Mouse (Mus musculus): Measurements from ENCODE around the gene Prokr2. TPM values are rescaled to one million over a fixed set of nuclear protein-coding genes. Genes with fewer than 3 reads are reported as not detected.
"Not testable (repeated sequence)": the region's sequence is repeated elsewhere in the genome, so short reads cannot be mapped to it uniquely, and the experiment has no call there.

Gene Prokr2
- polyA plus RNA-seq, 1 experiment from 2014 or later, result 3.1 TPM

DNA sequence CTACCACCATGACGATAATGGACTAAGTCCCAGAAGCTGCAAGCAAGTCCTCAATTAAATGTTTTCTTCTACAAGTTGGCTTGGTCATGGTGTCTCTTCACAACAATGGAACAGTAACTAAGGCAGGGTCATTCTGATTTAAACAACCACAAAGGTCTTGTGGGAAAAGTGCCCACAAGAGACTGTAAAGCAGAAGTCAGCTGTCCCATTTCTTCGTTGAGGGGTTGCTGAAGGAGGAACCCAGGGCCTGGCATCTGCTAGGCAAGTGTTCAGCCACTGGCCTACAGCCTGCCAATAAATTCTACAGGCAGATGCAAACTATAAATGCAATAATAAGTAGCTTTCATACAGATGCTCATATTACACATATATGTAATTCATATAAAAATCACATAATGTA, 48.0 kb downstream of the Prokr2 start:
- H3K9me3 ChIP-seq (replicated peaks), result no peaks in the 10 kb centered on the region
- no peaks in the 10 kb centered on the region for H3K36me3 ChIP-seq
- 76% methylated on average over 2 of the region's 2 CpGs for WGBS
- H3K4me1 ChIP-seq, result no peaks in the 10 kb centered on the region
- no peak overlapping the region for H3K4me2 ChIP-seq
- H3K27ac ChIP-seq (replicated peaks), result no peak overlapping the region
- no peak overlapping the region for H3K9ac ChIP-seq (replicated peaks)
- H3K4me3 ChIP-seq (replicated peaks), result no peak overlapping the region
- ATAC-seq (ENCODE audit: low FRiP score), result no peak
- no peaks in the 10 kb centered on the region for H3K27me3 ChIP-seq (replicated peaks)

DNA sequence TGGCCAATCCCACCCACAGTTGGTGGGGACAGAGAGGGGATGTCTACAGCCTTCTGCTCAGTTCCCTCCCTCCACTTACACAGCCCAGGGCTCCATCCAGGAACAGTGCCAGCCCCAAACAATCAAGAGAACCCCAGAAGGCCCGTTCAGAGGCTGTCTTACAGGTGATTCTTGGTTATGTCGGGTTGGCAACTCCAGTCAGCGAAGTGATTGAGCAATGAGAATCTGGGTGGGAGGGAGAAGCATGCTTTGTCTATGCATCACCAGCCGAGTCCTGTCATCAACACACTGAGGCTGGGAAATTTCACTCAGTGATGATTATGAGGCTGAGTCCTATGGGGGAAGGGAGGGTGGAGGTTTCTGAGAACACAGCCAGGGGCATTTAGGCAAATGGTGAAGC, 61.7 kb downstream of the Prokr2 start:
- WGBS, result 56% methylated on average over 4 of the region's 4 CpGs
- no peaks in the 10 kb centered on the region for H3K4me1 ChIP-seq
- no peaks in the 10 kb centered on the region for H3K9me3 ChIP-seq (replicated peaks)

DNA sequence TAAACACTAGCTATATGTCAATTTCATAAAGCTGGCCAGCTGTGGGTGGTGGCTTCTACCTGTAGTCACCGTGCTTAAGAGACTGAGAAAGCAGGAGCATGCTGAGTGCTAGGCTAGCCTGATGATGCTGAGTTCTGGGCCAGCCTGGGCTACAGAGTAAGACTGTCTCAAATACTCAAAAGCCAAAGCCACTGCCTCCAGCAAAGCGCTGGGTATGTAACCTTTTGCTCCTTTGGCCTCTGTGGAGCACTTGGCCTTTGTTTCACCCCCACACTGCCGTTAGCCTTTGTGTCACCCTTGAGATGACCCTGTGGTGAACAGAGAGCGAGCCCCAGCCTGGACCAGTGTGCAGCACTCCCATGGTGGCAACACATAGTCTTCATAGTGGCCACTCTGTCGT, 64.7 kb downstream of the Prokr2 start:
- Histone ChIP-seq H3K9me3 (replicated peaks) (no peaks in the 10 kb centered on the region), H3K27me3 (replicated peaks) (no peaks in the 10 kb centered on the region), H3K9ac (replicated peaks) (no peak overlapping the region), H3K36me3 (no peaks in the 10 kb centered on the region), H3K27ac (replicated peaks) (no peak overlapping the region), H3K4me1 (no peaks in the 10 kb centered on the region), H3K4me2 (no peak overlapping the region), H3K4me3 (replicated peaks) (no peak overlapping the region)
- no peak for ATAC-seq (ENCODE audit: low FRiP score)
- 63% methylated on average over 5 of the region's 5 CpGs for WGBS

More for the DNA sequence above, 61.7 kb downstream of the Prokr2 start:
- H3K36me3 ChIP-seq, result no peaks in the 10 kb centered on the region
- no peak overlapping the region for H3K9ac ChIP-seq (replicated peaks)
- no peak overlapping the region for H3K27ac ChIP-seq (replicated peaks)
- H3K4me3 ChIP-seq (replicated peaks), result no peak overlapping the region
- no peaks in the 10 kb centered on the region for H3K27me3 ChIP-seq (replicated peaks)
- H3K4me2 ChIP-seq, result no peak overlapping the region
- ATAC-seq (ENCODE audit: low FRiP score), result no peak

DNA sequence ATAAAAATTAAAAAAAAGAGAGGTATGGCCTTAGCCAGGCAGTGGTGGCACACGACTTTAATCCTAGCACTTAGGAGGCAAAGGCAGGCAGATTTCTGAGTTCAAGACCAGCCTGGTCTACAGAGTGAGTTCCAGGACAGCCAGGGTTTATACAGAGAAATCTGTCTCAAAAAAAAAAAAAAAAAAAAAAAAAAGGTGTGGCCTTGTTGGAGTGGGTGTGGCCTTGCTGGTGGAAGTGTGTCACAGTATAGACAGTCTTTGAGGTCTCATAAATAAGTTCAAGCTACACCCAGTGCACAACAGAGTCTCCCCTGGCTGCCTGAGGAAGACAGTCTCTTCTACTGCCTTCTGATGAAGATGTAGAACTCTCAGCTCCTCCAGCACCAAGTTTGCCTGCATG, 68.1 kb downstream of the Prokr2 start:
- Histone ChIP-seq H3K27ac (replicated peaks) (no peak overlapping the region), H3K4me2 (no peak overlapping the region), H3K4me3 (replicated peaks) (no peak overlapping the region), H3K27me3 (replicated peaks) (no peaks in the 10 kb centered on the region), H3K9me3 (replicated peaks) (no peaks in the 10 kb centered on the region), H3K4me1 (no peaks in the 10 kb centered on the region), H3K36me3 (0 out of 2 replicates have a peak, but pooled peaks cover 3% of the 10 kb centered on the region), H3K9ac (replicated peaks) (no peak overlapping the region)
- WGBS, result 94% methylated on average over 1 of the region's 1 CpGs
- no peak for ATAC-seq (ENCODE audit: low FRiP score)

DNA sequence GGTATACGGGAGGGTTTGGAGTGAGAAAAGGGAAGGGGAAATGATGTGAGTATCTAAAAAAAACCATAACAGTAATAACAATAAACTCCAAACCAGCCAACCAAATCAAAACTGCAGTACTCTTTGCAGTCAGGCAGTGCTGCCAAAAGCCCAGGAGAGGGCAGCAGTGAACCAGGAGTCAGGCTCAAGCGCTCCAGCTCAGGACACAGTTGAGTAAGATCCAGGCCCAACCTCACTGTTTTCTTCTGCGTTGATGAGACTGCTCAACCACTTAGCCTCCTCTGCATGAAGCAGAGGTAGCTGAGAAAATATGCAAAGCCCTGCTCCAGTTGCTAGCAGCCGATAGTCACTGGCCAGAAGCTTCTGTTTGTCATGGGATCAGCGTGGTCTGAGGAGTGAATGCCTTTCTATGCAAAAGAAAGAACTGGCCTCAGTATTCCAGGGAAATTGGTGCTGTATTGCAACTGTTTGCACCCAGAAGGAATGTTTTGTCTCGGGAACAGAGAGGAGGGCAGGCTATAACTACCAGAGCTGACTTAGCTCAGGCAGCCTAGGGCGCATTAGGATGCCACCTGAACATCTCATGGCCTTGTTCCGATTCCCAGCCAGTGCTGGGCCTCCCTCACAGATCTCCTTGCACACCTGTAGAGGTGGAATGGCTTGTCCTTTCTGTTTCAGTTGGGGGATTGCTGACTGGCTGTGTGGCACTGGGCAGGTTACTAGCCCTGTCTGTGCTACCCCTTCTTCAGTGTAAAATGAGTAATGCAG, 69.0 kb downstream of the Prokr2 start:
- peaks cover 4% of the 10 kb centered on the region; the same call in 1 of the 2 replicates for H3K36me3 ChIP-seq
- no peak overlapping the region for H3K4me2 ChIP-seq
- H3K9me3 ChIP-seq (replicated peaks), result no peaks in the 10 kb centered on the region
- no peaks in the 10 kb centered on the region for H3K27me3 ChIP-seq (replicated peaks)
- ATAC-seq (ENCODE audit: low FRiP score), result peak; percentile 87
- WGBS, result 38% methylated on average over 8 of the region's 8 CpGs
- no peaks in the 10 kb centered on the region for H3K4me1 ChIP-seq
- H3K9ac ChIP-seq (replicated peaks), result no peak overlapping the region
- H3K27ac ChIP-seq (replicated peaks), result no peak overlapping the region; the same call in 1 of the 2 replicates
- H3K4me3 ChIP-seq (replicated peaks), result no peak overlapping the region

DNA sequence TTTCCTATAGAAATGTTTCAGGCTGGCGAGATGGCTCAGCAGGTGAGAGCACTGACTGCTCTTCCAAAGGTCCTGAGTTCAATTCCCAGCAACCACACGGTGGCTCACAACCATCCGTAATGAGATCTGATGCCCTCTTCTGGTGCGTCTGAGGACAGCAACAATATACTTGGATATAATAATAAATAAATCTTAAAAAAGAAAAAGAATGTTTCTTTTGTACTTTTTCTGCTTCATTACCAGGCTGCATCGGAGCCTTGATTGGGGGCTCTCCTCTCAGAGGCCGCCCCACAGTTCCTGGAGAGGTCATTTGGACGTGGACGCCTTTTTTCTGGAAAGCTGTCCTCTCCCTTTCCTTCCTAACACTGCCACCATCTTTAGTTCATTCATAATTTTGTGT, 71.2 kb downstream of the Prokr2 start:
- H3K36me3 ChIP-seq, result peaks cover 16% of the 10 kb centered on the region
- not testable (repeated sequence) for H3K27ac ChIP-seq (replicated peaks); H3K4me2 ChIP-seq; H3K4me3 ChIP-seq (replicated peaks); H3K27me3 ChIP-seq (replicated peaks); H3K4me1 ChIP-seq; H3K9me3 ChIP-seq (replicated peaks); ATAC-seq (ENCODE audit: low FRiP score); H3K9ac ChIP-seq (replicated peaks)
- WGBS, result 89% methylated on average over 8 of the region's 8 CpGs

DNA sequence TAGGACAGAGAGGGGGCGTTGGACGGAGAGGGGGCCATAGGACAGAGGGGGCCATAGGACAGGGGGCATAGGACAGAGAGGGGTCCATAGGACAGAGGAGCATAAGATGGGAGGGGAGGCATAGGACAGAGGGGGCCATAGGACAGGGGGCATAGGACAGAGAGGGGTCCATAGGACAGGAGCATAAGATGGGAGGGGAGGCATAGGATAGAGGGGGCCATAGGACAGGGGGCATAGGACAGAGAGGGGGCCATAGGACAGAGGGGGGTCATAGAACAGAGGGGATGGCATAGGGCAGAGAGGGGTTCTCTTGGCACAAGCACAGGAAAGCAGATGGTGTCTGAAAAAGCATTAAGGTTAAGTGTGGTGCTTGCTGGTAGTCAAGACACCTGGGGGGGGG, 71.7 kb downstream of the Prokr2 start:
- H3K9me3 ChIP-seq (replicated peaks), result no peaks in the 10 kb centered on the region
- ATAC-seq (ENCODE audit: low FRiP score), result no peak
- no peaks in the 10 kb centered on the region for H3K27me3 ChIP-seq (replicated peaks)
- WGBS, result 100% methylated on average over 2 of the region's 2 CpGs
- no peak overlapping the region for H3K4me2 ChIP-seq
- H3K4me3 ChIP-seq (replicated peaks), result no peak overlapping the region
- H3K36me3 ChIP-seq, result peaks cover 19% of the 10 kb centered on the region
- no peaks in the 10 kb centered on the region for H3K4me1 ChIP-seq
- H3K27ac ChIP-seq (replicated peaks), result no peak overlapping the region
- no peak overlapping the region for H3K9ac ChIP-seq (replicated peaks)

DNA sequence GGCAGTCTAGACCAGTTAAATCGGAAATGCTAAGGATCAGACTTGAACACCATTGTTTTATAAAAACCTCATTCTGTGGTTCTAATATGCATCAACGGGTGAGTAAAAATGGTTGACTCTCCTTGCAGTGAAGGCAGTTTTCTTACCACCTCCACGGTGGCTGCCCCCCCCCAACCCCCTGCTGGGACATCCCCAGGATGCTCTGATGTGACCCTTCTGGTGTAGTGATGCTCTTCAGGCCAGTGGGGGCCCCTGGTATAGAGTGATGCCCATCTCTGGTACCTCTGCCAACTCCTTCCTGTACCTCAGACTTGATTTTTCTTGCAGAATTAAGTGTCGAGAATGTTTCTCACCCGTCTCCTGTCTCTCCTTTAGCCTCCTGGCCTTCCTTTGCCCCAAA, 72.6 kb downstream of the Prokr2 start:
- no peak for ATAC-seq (ENCODE audit: low FRiP score)
- Histone ChIP-seq H3K27ac (replicated peaks) (no peak overlapping the region), H3K9me3 (replicated peaks) (no peaks in the 10 kb centered on the region), H3K36me3 (peaks cover 26% of the 10 kb centered on the region), H3K4me3 (replicated peaks) (no peak overlapping the region), H3K27me3 (replicated peaks) (no peaks in the 10 kb centered on the region), H3K4me2 (no peak overlapping the region), H3K9ac (replicated peaks) (no peak overlapping the region), H3K4me1 (no peaks in the 10 kb centered on the region)
- WGBS, result 77% methylated on average over 5 of the region's 5 CpGs

DNA sequence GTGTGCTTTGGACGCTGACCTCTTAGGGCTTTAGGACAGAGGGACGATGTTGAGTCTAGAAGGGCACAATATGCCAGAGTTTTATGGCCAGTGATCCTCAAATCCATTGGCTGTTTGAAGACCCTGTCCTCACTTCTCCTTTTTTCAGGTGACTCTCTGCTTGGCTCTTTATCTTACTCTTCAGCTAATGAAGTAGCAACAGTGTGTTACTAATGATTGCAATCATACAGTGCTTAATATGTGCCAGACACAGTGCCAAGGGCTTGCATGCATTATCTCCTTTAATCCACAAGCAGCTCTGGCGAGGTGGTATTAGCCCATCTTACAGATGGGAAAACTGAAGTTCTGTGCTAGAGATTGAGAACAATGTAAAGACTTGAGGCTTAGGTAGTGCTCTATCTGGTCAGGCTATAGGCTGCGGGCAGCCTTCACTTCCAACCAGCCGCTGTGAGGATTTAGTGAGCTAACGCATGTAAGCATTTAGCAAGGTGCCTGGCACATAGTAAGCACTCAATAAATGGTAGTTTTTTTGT, 75.8 kb downstream of the Prokr2 start:
- Histone ChIP-seq H3K27ac (replicated peaks) (no peak overlapping the region), H3K4me2 (no peak overlapping the region), H3K4me3 (replicated peaks) (no peak overlapping the region), H3K4me1 (no peaks in the 10 kb centered on the region), H3K9ac (replicated peaks) (no peak overlapping the region), H3K27me3 (replicated peaks) (no peaks in the 10 kb centered on the region), H3K36me3 (peaks cover 53% of the 10 kb centered on the region), H3K9me3 (replicated peaks) (no peaks in the 10 kb centered on the region)
- ATAC-seq (ENCODE audit: low FRiP score), result no peak
- WGBS, result 96% methylated on average over 6 of the region's 6 CpGs

DNA sequence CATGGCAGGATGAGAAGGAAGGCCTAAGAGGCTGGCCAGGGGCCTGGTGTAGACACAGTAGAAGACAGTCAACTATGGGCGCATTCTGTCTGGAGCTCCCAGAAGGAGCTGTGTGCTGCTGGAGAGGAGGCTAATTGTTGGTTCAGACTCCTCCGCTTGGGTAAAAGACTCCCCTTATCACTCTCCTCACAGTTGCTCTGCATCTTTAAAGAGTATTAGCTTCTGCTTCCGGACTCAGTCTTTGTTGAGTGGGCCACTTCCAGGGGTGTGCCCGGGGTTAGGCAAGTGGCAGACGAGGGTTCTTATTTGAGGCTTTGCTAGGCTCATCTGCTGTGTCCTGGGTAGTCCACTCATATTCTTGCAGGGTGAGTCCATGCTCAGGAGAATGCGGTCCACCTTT, 76.4 kb downstream of the Prokr2 start:
- 98% methylated on average over 6 of the region's 6 CpGs for WGBS
- Histone ChIP-seq H3K27ac (replicated peaks) (no peak overlapping the region), H3K36me3 (peaks cover 60% of the 10 kb centered on the region), H3K9ac (replicated peaks) (no peak overlapping the region), H3K4me1 (no peaks in the 10 kb centered on the region), H3K4me3 (replicated peaks) (no peak overlapping the region), H3K9me3 (replicated peaks) (no peaks in the 10 kb centered on the region), H3K27me3 (replicated peaks) (no peaks in the 10 kb centered on the region), H3K4me2 (no peak overlapping the region)
- ATAC-seq (ENCODE audit: low FRiP score), result no peak

DNA sequence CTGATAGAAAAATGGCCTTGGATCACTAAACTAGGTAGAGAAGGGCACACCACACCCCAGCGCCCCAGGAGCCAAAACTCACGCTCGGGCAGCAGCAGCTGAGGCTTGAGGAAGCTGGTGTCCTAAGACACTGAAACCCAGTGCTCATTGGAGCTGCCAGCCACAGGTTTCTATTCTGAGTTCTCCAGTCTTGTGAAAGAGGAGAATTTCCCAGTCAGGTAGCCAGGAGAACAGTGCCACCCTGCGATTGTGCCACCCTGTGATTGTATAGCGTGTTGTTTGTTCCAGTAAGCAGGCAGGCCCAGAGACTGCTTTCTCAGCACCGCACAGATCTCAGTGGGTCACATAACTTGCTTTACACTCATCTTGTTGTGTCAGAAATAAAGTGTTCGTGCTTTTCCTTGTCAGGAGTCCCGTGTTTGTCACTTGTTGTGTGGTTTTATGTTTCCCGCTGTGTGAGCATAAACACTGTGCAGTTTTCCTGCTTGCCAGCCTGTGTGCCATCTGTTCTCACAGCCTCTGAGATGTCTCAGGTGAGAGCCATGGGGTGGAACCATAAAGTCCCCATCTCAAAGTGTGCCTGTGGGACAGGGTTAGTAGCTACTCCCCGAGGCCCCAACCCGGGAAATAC, 77.9 kb downstream of the Prokr2 start:
- no peaks in the 10 kb centered on the region for H3K9me3 ChIP-seq (replicated peaks)
- WGBS, result 91% methylated on average over 11 of the region's 11 CpGs
- H3K4me3 ChIP-seq (replicated peaks), result no peak overlapping the region
- H3K9ac ChIP-seq (replicated peaks), result no peak overlapping the region
- no peaks in the 10 kb centered on the region for H3K27me3 ChIP-seq (replicated peaks)
- ATAC-seq (ENCODE audit: low FRiP score), result no peak
- H3K27ac ChIP-seq (replicated peaks), result no peak overlapping the region
- H3K36me3 ChIP-seq, result peaks cover 64% of the 10 kb centered on the region
- no peak overlapping the region for H3K4me2 ChIP-seq
- H3K4me1 ChIP-seq, result no peaks in the 10 kb centered on the region

DNA sequence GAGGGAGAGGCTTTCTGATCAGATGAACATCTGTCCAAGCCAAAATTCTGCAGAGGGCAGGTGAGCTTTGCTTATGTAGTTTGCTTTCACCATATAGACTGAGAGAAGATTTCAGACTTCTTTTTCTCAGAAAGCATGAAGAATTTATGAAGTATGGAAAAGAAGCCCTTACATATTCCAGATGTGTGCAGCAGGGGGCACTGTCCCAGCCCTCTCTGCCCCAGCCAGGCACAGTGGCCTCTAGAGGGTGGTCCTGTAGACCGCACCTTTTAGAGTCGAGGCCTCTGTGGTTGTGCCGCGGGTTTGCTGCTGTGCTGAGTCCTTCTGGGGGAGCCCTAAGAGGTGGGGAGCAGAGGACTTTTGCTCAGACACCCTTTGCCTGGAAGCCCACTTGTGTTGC, 79.3 kb downstream of the Prokr2 start:
- H3K4me1 ChIP-seq, result no peaks in the 10 kb centered on the region
- H3K9me3 ChIP-seq (replicated peaks), result no peaks in the 10 kb centered on the region
- peaks cover 74% of the 10 kb centered on the region for H3K36me3 ChIP-seq
- H3K4me3 ChIP-seq (replicated peaks), result no peak overlapping the region
- no peaks in the 10 kb centered on the region for H3K27me3 ChIP-seq (replicated peaks)
- 65% methylated on average over 4 of the region's 4 CpGs for WGBS
- no peak for ATAC-seq (ENCODE audit: low FRiP score)
- H3K9ac ChIP-seq (replicated peaks), result no peak overlapping the region
- no peak overlapping the region for H3K27ac ChIP-seq (replicated peaks)
- no peak overlapping the region for H3K4me2 ChIP-seq

All from neural tube, embryonic 15.5 days (tissue).